Mouse (Mus musculus): ENCODE data around the gene Nars2. TPM values are rescaled to one million over a fixed set of nuclear protein-coding genes. Genes with fewer than 3 reads are reported as not detected.

The Nars2 gene
- polyA plus RNA-seq, 1 experiment from 2014 or later = 19.6 TPM

DNA sequence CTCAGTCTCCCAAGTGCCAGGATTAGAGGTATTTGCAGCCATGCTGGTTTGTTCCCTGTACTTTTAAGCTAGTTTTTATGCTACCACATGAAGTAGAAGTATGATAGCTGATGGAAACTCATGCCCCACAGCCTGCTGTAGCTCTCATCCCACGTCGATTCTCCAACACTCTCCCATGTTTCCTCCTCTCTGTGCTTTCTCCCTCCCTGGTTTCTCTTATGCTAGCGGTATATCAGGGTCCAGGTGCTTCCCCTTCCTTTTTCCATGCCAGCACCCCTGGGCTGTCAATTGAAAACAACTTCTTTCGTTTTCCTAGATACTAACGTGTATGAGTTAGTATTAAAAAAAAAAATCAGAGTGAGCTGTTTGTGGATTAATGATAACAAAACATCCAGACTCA lies 120.8 kb downstream of the Nars2 start:
- 78% methylated on average over 5 of the region's 5 CpGs for WGBS
- Histone ChIP-seq H3K4me3 (ENCODE audit: low read depth, low read length) (no peak overlapping the region), H3K36me3 (ENCODE audit: control insufficient read depth, insufficient read depth, low read length) (no peaks in the 10 kb centered on the region; the same call in 1 of the 2 replicates), H3K27me3 (ENCODE audit: control insufficient read depth, insufficient read depth, low read length) (no peaks in the 10 kb centered on the region), H3K27ac (replicated peaks; ENCODE audit: low read depth, low read length) (no peak overlapping the region), H3K9me3 (ENCODE audit: control insufficient read depth, low read length) (no peaks in the 10 kb centered on the region), H3K4me2 (ENCODE audit: low read depth, severe bottlenecking) (no peak overlapping the region), H3K9ac (ENCODE audit: low read length) (no peak overlapping the region), H3K4me1 (ENCODE audit: control insufficient read depth, insufficient read depth, low read length) (no peaks in the 10 kb centered on the region)
- ATAC-seq (ENCODE audit: insufficient number of reproducible peaks, low FRiP score, low TSS enrichment, low read depth) = no peak
- no peak for DNase-seq (ENCODE audit: low spot score)

DNA sequence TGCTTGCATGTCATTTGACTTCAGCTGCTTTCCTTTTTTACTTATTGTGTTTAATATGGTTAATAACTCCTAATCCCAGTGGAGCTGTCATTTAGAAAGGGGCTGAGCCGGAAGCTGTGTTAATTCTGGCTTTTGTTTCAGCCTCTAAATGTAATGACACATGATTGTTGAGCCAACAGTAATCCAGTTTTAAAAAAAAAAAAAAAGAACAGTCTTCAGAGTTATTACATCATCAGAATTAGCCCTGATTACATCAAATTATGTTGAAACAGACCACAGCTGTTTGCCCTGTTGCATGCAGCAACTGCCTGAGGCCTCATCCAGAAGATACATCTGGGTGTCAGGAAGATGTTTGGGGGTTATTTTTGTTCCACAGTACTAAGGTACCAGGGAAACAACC lies 123.7 kb downstream of the Nars2 start:
- H3K4me1 ChIP-seq (ENCODE audit: control insufficient read depth, insufficient read depth, low read length) = no peaks in the 10 kb centered on the region
- no peak overlapping the region for H3K27ac ChIP-seq (replicated peaks; ENCODE audit: low read depth, low read length)
- no peaks in the 10 kb centered on the region for H3K27me3 ChIP-seq (ENCODE audit: control insufficient read depth, insufficient read depth, low read length)
- no peak overlapping the region for H3K9ac ChIP-seq (ENCODE audit: low read length)
- no peak overlapping the region for H3K4me3 ChIP-seq (ENCODE audit: low read depth, low read length)
- H3K9me3 ChIP-seq (ENCODE audit: control insufficient read depth, low read length) = no peaks in the 10 kb centered on the region
- WGBS = 88% methylated on average over 1 of the region's 1 CpGs
- DNase-seq (ENCODE audit: low spot score) (no peak), ATAC-seq (ENCODE audit: insufficient number of reproducible peaks, low FRiP score, low TSS enrichment, low read depth) (no peak)
- H3K36me3 ChIP-seq (ENCODE audit: control insufficient read depth, insufficient read depth, low read length) = no peaks in the 10 kb centered on the region
- H3K4me2 ChIP-seq (ENCODE audit: low read depth, severe bottlenecking) = no peak overlapping the region

DNA sequence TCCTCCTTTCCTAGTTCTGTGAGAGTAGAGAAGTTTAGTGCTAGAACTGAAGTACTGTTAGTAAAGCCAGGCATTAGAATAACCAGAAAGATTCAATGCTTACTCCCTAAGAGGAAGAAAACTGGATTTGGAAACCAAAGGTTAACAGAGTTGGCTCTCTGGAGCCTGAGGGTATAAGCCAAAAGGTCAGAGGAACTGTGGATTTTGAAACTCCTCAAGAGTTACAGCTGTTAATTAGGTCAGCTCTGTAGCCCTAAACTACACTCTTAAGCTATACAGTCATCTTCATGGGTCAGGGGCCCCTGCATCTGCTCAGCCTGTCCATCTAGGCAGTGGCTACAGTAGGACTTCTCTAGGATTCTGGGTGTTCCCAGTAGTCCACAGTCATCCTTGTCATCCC lies 125.7 kb downstream of the Nars2 start:
- H3K9ac ChIP-seq (ENCODE audit: low read length) = no peak overlapping the region
- DNase-seq (ENCODE audit: low spot score) (no peak), ATAC-seq (ENCODE audit: insufficient number of reproducible peaks, low FRiP score, low TSS enrichment, low read depth) (no peak)
- H3K4me2 ChIP-seq (ENCODE audit: low read depth, severe bottlenecking) = no peak overlapping the region
- no peaks in the 10 kb centered on the region for H3K9me3 ChIP-seq (ENCODE audit: control insufficient read depth, low read length)
- H3K27ac ChIP-seq (replicated peaks; ENCODE audit: low read depth, low read length) = no peak overlapping the region
- no peak overlapping the region for H3K4me3 ChIP-seq (ENCODE audit: low read depth, low read length)
- no peaks in the 10 kb centered on the region for H3K4me1 ChIP-seq (ENCODE audit: control insufficient read depth, insufficient read depth, low read length)
- no peaks in the 10 kb centered on the region for H3K27me3 ChIP-seq (ENCODE audit: control insufficient read depth, insufficient read depth, low read length)
- H3K36me3 ChIP-seq (ENCODE audit: control insufficient read depth, insufficient read depth, low read length) = no peaks in the 10 kb centered on the region

DNA sequence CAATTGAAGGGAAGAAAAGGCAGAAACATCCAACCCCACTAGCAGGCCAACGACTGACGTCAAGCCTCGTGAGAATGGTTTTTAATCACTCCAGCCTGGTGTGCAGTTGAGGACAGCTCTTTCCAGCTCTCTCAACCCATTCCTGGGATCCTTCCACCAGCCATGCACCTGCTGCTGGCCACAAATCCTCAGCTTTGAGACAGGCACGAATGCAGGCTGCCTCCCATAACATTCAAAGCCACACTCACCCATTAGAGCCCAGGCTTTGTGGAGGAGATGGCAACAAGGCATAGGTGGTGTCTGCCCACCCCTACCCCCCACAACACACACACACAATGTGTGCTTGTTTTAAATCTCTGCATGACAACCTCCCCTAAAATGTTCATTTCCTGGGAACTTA lies 127.4 kb downstream of the Nars2 start:
- no peak overlapping the region for H3K4me3 ChIP-seq (ENCODE audit: low read depth, low read length)
- H3K36me3 ChIP-seq (ENCODE audit: control insufficient read depth, insufficient read depth, low read length) = no peaks in the 10 kb centered on the region
- no peak overlapping the region for H3K27ac ChIP-seq (replicated peaks; ENCODE audit: low read depth, low read length)
- no peak overlapping the region for H3K4me2 ChIP-seq (ENCODE audit: low read depth, severe bottlenecking)
- H3K9ac ChIP-seq (ENCODE audit: low read length) = no peak overlapping the region
- WGBS = 42% methylated on average over 4 of the region's 4 CpGs
- H3K27me3 ChIP-seq (ENCODE audit: control insufficient read depth, insufficient read depth, low read length) = no peaks in the 10 kb centered on the region
- DNase-seq (ENCODE audit: low spot score) (no peak), ATAC-seq (ENCODE audit: insufficient number of reproducible peaks, low FRiP score, low TSS enrichment, low read depth) (no peak)
- H3K4me1 ChIP-seq (ENCODE audit: control insufficient read depth, insufficient read depth, low read length) = peaks cover 3% of the 10 kb centered on the region
- no peaks in the 10 kb centered on the region for H3K9me3 ChIP-seq (ENCODE audit: control insufficient read depth, low read length)

DNA sequence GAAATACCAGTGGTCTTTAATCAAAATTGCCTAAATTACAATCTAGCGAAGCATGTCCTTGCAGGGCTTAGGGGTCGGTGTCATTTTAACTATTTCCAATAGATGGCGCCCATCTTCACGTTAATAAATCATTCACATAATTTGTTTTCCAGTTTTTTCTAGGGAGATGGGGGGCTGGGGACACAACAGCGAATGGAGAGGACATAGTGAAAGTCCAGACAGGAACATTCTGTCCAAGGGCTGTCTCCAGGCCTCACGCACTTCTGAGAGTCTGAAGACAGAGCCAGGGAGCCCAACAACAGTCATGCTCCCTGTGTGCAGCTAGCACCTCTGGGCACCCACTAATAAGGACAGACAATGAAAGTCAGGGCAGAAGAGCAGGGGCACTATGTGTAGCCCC lies 127.8 kb downstream of the Nars2 start:
- no peaks in the 10 kb centered on the region for H3K9me3 ChIP-seq (ENCODE audit: control insufficient read depth, low read length)
- no peaks in the 10 kb centered on the region for H3K36me3 ChIP-seq (ENCODE audit: control insufficient read depth, insufficient read depth, low read length)
- WGBS = 21% methylated on average over 6 of the region's 6 CpGs
- no peak overlapping the region for H3K9ac ChIP-seq (ENCODE audit: low read length)
- no peak overlapping the region for H3K4me3 ChIP-seq (ENCODE audit: low read depth, low read length)
- no peak overlapping the region for H3K27ac ChIP-seq (replicated peaks; ENCODE audit: low read depth, low read length)
- ATAC-seq (ENCODE audit: insufficient number of reproducible peaks, low FRiP score, low TSS enrichment, low read depth) (no peak), DNase-seq (ENCODE audit: low spot score) (no peak)
- no peaks in the 10 kb centered on the region for H3K27me3 ChIP-seq (ENCODE audit: control insufficient read depth, insufficient read depth, low read length)
- no peak overlapping the region for H3K4me2 ChIP-seq (ENCODE audit: low read depth, severe bottlenecking)
- peaks cover 3% of the 10 kb centered on the region for H3K4me1 ChIP-seq (ENCODE audit: control insufficient read depth, insufficient read depth, low read length)

DNA sequence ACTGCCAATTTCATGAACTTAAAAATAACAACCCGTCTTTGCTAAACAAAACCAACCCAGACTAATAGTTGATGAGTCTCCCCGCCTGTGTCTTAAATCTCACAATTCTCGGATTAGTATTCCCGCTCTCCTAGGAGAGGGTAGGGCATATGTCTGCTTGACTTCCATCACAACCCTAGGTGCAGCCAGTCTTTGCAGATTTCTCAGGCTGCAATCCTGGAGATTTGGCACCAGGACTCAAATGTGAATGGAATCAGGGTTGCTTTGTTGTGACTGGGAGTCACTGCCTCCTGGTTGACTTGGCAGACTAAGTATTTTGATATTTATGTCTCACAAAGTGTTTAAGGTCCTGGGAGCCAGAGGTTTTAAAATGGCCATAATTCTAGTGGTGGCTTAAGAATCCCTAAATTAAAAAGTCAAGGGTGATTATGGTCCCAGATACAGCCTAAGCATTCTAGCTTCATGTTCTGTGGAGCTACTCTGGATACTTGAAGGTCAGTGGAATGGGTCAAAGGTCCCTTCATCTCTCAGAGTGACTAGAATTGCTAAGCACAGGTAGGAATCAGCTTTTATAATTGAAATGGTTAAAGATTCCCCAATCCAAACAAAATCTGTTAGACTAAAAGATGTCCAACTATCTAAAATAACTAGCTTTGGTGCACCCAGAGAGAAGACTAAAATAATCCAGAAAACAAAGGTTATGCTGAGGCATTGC lies 128.5 kb downstream of the Nars2 start:
- ATAC-seq (ENCODE audit: insufficient number of reproducible peaks, low FRiP score, low TSS enrichment, low read depth) (no peak), DNase-seq (ENCODE audit: low spot score) (no peak)
- H3K27ac ChIP-seq (replicated peaks; ENCODE audit: low read depth, low read length) = no peak overlapping the region
- H3K9ac ChIP-seq (ENCODE audit: low read length) = no peak overlapping the region
- H3K9me3 ChIP-seq (ENCODE audit: control insufficient read depth, low read length) = no peaks in the 10 kb centered on the region
- H3K4me3 ChIP-seq (ENCODE audit: low read depth, low read length) = no peak overlapping the region
- no peaks in the 10 kb centered on the region for H3K27me3 ChIP-seq (ENCODE audit: control insufficient read depth, insufficient read depth, low read length)
- WGBS = 68% methylated on average over 4 of the region's 4 CpGs
- H3K4me1 ChIP-seq (ENCODE audit: control insufficient read depth, insufficient read depth, low read length) = peaks cover 3% of the 10 kb centered on the region
- H3K36me3 ChIP-seq (ENCODE audit: control insufficient read depth, insufficient read depth, low read length) = no peaks in the 10 kb centered on the region
- H3K4me2 ChIP-seq (ENCODE audit: low read depth, severe bottlenecking) = no peak overlapping the region

- no peak for DNase-seq (ENCODE audit: low spot score)
- no peak overlapping the region for H3K27ac ChIP-seq (replicated peaks; ENCODE audit: low read depth, low read length)
These were observed 129.4 kb downstream of the Nars2 start for GRCm38 (mm10) chr7:97080621-97081241.

GRCm38 (mm10) chr7:97081242-97081958 lies 130.1 kb downstream of the Nars2 start, which contains the start of gene Gab2:
Gab2 (plus strand) TSS chr7:97081586.
- Histone ChIP-seq H3K9ac (ENCODE audit: low read length) (peak within 1 kb of the TSS; percentile 81), H3K4me3 (ENCODE audit: low read depth, low read length) (peak within 1 kb of the TSS; percentile 76), H3K27ac (replicated peaks; ENCODE audit: low read depth, low read length) (peak within 1 kb of the TSS; percentile 56), H3K36me3 (ENCODE audit: control insufficient read depth, insufficient read depth, low read length) (no peaks in the 10 kb centered on the region), H3K27me3 (ENCODE audit: control insufficient read depth, insufficient read depth, low read length) (no peaks in the 10 kb centered on the region), H3K4me2 (ENCODE audit: low read depth, severe bottlenecking) (peak within 1 kb of the TSS; percentile 94), H3K4me1 (ENCODE audit: control insufficient read depth, insufficient read depth, low read length) (peaks cover 3% of the 10 kb centered on the region), H3K9me3 (ENCODE audit: control insufficient read depth, low read length) (no peaks in the 10 kb centered on the region)
- ATAC-seq (ENCODE audit: insufficient number of reproducible peaks, low FRiP score, low TSS enrichment, low read depth) = peak; percentile 85
- DNase-seq (ENCODE audit: low spot score) = peak; percentile 80
- WGBS = under 1% methylated on average over 55 of the region's 83 CpGs

More at GRCm38 (mm10) chr7:97080621-97081241, 129.4 kb downstream of the Nars2 start:
- Histone ChIP-seq H3K27me3 (ENCODE audit: control insufficient read depth, insufficient read depth, low read length) (no peaks in the 10 kb centered on the region), H3K9ac (ENCODE audit: low read length) (no peak overlapping the region), H3K4me3 (ENCODE audit: low read depth, low read length) (peak overlapping the region; percentile 76; the same call in 1 of the 2 replicates), H3K4me2 (ENCODE audit: low read depth, severe bottlenecking) (peak overlapping the region; percentile 94), H3K9me3 (ENCODE audit: control insufficient read depth, low read length) (no peaks in the 10 kb centered on the region), H3K36me3 (ENCODE audit: control insufficient read depth, insufficient read depth, low read length) (no peaks in the 10 kb centered on the region), H3K4me1 (ENCODE audit: control insufficient read depth, insufficient read depth, low read length) (peaks cover 3% of the 10 kb centered on the region)
- 22% methylated on average over 4 of the region's 4 CpGs for WGBS
- ATAC-seq (ENCODE audit: insufficient number of reproducible peaks, low FRiP score, low TSS enrichment, low read depth) = no peak
